Mouse (Mus musculus) gastrocnemius, postnatal 4 days (tissue): ENCODE results near the gene Sfxn4. TPM values are rescaled to one million over a fixed set of nuclear protein-coding genes. Genes with fewer than 3 reads are reported as not detected.

ENCODE experiments used
- DNase-seq, 2 experiments: peaks; one replicate each; pipeline ENCODE4 v3.0.0; 2021 to 2022; ENCODE audit warnings: low spot score in 2 of 2, mixed read lengths in 2 of 2
- total RNA-seq, 2 experiments: library from RNA; stranded (reverse); gene quantifications; 2 replicates each; pipeline ENCODE4 v1.2.3; 2021

Sfxn4 gene
- total RNA-seq, 2 experiments from 2014 or later: 4.2 to 6.2 TPM

- no peak for DNase-seq
Measured at GRCm38 (mm10) chr19:60845731-60846130, 15.5 kb downstream of the Sfxn4 start.

- DNase-seq: no peak
Measured at GRCm38 (mm10) chr19:60843324-60843723, 18.0 kb downstream of the Sfxn4 start.

GRCm38 (mm10) chr19:60837747-60838146 lies 23.5 kb downstream of the Sfxn4 start:
- DNase-seq: peak; percentile 24 to 67

- no peak for DNase-seq
Measured at GRCm38 (mm10) chr19:60818677-60819076, 42.6 kb downstream of the Sfxn4 start.

GRCm38 (mm10) chr19:60813133-60813532 lies 48.1 kb downstream of the Sfxn4 start:
- DNase-seq: no peak

GRCm38 (mm10) chr19:60812036-60812389 lies 49.3 kb downstream of the Sfxn4 start:
- no peak for DNase-seq

- DNase-seq: peak; percentile 82 to 92
Measured at GRCm38 (mm10) chr19:60811098-60812035, 49.9 kb downstream of the Sfxn4 start, which contains the start of gene Fam45a. Fam45a (plus strand) TSS chr19:60811585.

- no peak for DNase-seq
Measured at GRCm38 (mm10) chr19:60809927-60810326, 51.4 kb downstream of the Sfxn4 start.

- DNase-seq: no peak
Measured at GRCm38 (mm10) chr19:60804903-60805302, 56.4 kb downstream of the Sfxn4 start.

- no peak for DNase-seq
Measured at GRCm38 (mm10) chr19:60799867-60800569, 61.3 kb downstream of the Sfxn4 start.

- no peak for DNase-seq
Measured at GRCm38 (mm10) chr19:60797415-60797814, 63.9 kb downstream of the Sfxn4 start.

- no peak for DNase-seq
Measured at GRCm38 (mm10) chr19:60795244-60795643, 66.0 kb downstream of the Sfxn4 start.

GRCm38 (mm10) chr19:60793170-60793707 lies 68.0 kb downstream of the Sfxn4 start:
- DNase-seq: no peak

- DNase-seq: no peak
Measured at GRCm38 (mm10) chr19:60791164-60791563, 70.1 kb downstream of the Sfxn4 start.

GRCm38 (mm10) chr19:60790551-60791161 lies 70.6 kb downstream of the Sfxn4 start, which contains the start of gene Eif3a:
Eif3a (minus strand) TSS chr19:60790658.
- DNase-seq: peak; percentile 92 to 96

- peak; percentile 46 to 62 for DNase-seq
Measured at GRCm38 (mm10) chr19:60789919-60790506, 71.3 kb downstream of the Sfxn4 start.

- no peak for DNase-seq
Measured at GRCm38 (mm10) chr19:60789452-60789851, 71.8 kb downstream of the Sfxn4 start.

GRCm38 (mm10) chr19:60788214-60788960 lies 72.9 kb downstream of the Sfxn4 start:
- DNase-seq: no peak

GRCm38 (mm10) chr19:60787465-60788150 lies 73.7 kb downstream of the Sfxn4 start:
- DNase-seq: no peak
